Mouse (Mus musculus): ENCODE results near the gene Pde3a. TPM values are rescaled to one million over a fixed set of nuclear protein-coding genes. Genes with fewer than 3 reads are reported as not detected.
"Not testable (repeated sequence)": the region's sequence is repeated elsewhere in the genome, so short reads cannot be mapped to it uniquely, and the experiment has no call there.

Gene Pde3a
- polyA plus RNA-seq, 1 experiment from 2014 or later: 6.0 TPM

DNA sequence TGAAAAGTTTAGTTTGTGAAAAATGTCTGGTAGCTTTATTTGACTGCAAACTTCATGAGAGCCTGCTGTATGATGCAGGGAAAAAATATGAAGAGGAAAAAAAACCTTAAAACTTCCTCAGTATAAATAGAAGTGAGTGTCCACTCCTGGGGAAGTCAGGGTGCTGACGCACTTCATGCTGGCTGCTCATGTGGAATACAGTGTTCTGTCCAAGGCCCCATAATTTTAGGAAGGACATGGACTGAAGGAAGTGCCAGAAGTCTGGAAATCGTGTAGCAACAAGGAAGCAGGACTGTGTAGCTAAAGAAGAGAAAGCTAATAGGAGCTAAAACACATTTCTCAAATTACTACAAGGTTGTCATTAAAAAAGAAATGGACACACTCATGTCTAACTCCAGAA is 59.4 kb downstream of the Pde3a start:
- H3K4me3 ChIP-seq (ENCODE audit: low read depth, low read length): no peak overlapping the region
- WGBS: 67% methylated on average over 2 of the region's 2 CpGs
- no peaks in the 10 kb centered on the region for H3K27me3 ChIP-seq (replicated peaks; ENCODE audit: control insufficient read depth, insufficient read depth, low read length)
- no peak overlapping the region for H3K27ac ChIP-seq (ENCODE audit: low read depth, low read length)
- H3K9ac ChIP-seq (ENCODE audit: low read depth, low read length): no peak overlapping the region
- H3K36me3 ChIP-seq (ENCODE audit: control insufficient read depth, insufficient read depth, low read length): no peaks in the 10 kb centered on the region
- no peak for DNase-seq (ENCODE audit: low spot score)
- no peaks in the 10 kb centered on the region for H3K4me1 ChIP-seq (replicated peaks; ENCODE audit: control insufficient read depth, insufficient read depth, low read length)
- H3K9me3 ChIP-seq (ENCODE audit: control insufficient read depth, low read length): no peaks in the 10 kb centered on the region
- no peak for ATAC-seq (replicated peaks; ENCODE audit: low FRiP score)
- no peak overlapping the region for H3K4me2 ChIP-seq

DNA sequence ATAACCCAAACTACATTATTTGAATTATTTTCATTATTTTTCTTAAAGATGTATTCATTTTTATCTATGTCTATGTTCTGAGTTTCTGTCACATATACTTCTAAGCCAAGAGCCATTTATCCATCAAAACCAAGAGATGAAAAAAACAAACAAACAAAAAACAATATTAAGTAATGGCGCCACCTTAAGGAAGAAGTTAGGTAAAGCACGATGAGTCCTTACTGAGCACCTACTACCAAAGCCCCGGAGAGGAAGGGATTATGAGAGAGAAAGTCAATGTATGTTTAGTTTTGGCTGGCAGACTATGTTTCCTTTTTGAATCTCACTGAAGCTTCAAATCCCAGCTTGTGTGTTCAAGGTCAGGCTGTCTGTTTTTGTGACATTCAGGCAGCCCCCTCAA is 60.8 kb downstream of the Pde3a start:
- Histone ChIP-seq H3K9me3 (ENCODE audit: control insufficient read depth, low read length) (no peaks in the 10 kb centered on the region), H3K4me2 (no peak overlapping the region), H3K4me3 (ENCODE audit: low read depth, low read length) (no peak overlapping the region), H3K9ac (ENCODE audit: low read depth, low read length) (no peak overlapping the region), H3K4me1 (replicated peaks; ENCODE audit: control insufficient read depth, insufficient read depth, low read length) (no peaks in the 10 kb centered on the region), H3K36me3 (ENCODE audit: control insufficient read depth, insufficient read depth, low read length) (no peaks in the 10 kb centered on the region), H3K27ac (ENCODE audit: low read depth, low read length) (no peak overlapping the region), H3K27me3 (replicated peaks; ENCODE audit: control insufficient read depth, insufficient read depth, low read length) (no peaks in the 10 kb centered on the region)
- DNase-seq (ENCODE audit: low spot score): no peak
- WGBS: 29% methylated on average over 3 of the region's 3 CpGs
- ATAC-seq (replicated peaks; ENCODE audit: low FRiP score): no peak

DNA sequence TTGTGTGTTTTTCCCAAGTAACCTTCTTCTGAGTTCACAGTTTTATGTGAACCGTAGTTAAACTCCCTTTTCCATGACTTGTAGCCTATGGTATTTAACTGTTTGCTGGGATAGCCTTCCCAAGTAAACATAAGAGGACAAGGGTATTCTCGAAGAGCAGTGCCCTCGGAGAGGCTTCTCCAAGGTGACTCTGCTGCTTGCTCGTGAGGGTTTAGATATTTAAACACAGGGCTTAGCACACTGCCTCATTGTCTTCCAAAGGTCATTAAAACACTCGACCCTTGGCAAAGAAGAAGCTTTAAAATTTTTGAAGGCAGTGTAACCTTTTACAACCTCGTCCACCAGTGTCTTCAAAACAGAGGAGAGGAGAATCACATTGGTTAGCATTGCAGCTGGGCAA is 61.3 kb downstream of the Pde3a start:
- no peaks in the 10 kb centered on the region for H3K27me3 ChIP-seq (replicated peaks; ENCODE audit: control insufficient read depth, insufficient read depth, low read length)
- no peaks in the 10 kb centered on the region for H3K9me3 ChIP-seq (ENCODE audit: control insufficient read depth, low read length)
- DNase-seq (ENCODE audit: low spot score) (no peak), ATAC-seq (replicated peaks; ENCODE audit: low FRiP score) (no peak)
- WGBS: 56% methylated on average over 6 of the region's 6 CpGs
- no peak overlapping the region for H3K9ac ChIP-seq (ENCODE audit: low read depth, low read length)
- H3K27ac ChIP-seq (ENCODE audit: low read depth, low read length): no peak overlapping the region
- H3K4me3 ChIP-seq (ENCODE audit: low read depth, low read length): no peak overlapping the region
- no peak overlapping the region for H3K4me2 ChIP-seq
- H3K36me3 ChIP-seq (ENCODE audit: control insufficient read depth, insufficient read depth, low read length): no peaks in the 10 kb centered on the region
- no peaks in the 10 kb centered on the region for H3K4me1 ChIP-seq (replicated peaks; ENCODE audit: control insufficient read depth, insufficient read depth, low read length)

DNA sequence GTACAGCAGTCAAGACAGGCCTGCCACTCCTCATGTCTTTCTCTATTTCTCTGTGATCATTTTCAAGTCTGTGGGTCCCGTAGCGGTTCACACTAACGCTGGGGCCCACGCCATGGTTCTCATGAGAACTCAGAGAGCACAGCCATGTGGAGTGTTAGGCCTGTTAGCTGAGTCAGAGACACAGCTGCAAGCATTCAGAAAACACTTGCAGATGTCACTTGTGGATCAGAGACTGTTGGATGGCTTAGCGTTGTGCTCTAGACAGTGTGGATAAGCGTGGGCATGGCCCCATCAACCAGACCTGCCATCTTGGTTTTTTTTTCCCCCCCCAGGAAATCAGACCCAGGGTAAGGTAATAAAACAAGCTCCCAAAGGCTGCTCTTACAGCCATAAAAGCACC is 62.5 kb downstream of the Pde3a start:
- H3K36me3 ChIP-seq (ENCODE audit: control insufficient read depth, insufficient read depth, low read length): no peaks in the 10 kb centered on the region
- H3K9ac ChIP-seq (ENCODE audit: low read depth, low read length): no peak overlapping the region
- ATAC-seq (replicated peaks; ENCODE audit: low FRiP score): no peak
- WGBS: 85% methylated on average over 6 of the region's 6 CpGs
- no peak overlapping the region for H3K4me3 ChIP-seq (ENCODE audit: low read depth, low read length)
- H3K9me3 ChIP-seq (ENCODE audit: control insufficient read depth, low read length): no peaks in the 10 kb centered on the region
- H3K27ac ChIP-seq (ENCODE audit: low read depth, low read length): no peak overlapping the region
- no peak overlapping the region for H3K4me2 ChIP-seq
- no peaks in the 10 kb centered on the region for H3K4me1 ChIP-seq (replicated peaks; ENCODE audit: control insufficient read depth, insufficient read depth, low read length)
- no peaks in the 10 kb centered on the region for H3K27me3 ChIP-seq (replicated peaks; ENCODE audit: control insufficient read depth, insufficient read depth, low read length)
- DNase-seq (ENCODE audit: low spot score): no peak

DNA sequence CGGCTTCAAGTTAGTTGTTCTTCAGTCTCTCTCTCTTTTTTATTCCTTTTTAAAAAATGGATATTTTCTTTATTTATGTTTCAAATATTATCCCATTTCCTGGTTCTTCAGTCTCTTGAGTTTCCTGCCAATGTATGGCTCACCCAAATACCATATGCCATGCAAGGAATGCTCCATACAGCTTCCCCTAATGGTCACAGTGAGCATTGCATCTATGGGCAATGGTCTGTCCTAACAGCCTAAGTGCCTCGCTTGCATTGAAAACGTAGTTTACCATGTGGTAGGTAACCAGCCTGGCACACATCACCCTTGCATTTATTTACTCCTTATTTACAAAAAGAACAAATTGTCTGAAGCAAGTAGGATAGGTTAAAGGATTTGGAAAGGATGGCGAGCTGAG is 64.0 kb downstream of the Pde3a start:
- ATAC-seq (replicated peaks; ENCODE audit: low FRiP score): no peak
- 79% methylated on average over 4 of the region's 4 CpGs for WGBS
- H3K4me2 ChIP-seq: no peak overlapping the region

DNA sequence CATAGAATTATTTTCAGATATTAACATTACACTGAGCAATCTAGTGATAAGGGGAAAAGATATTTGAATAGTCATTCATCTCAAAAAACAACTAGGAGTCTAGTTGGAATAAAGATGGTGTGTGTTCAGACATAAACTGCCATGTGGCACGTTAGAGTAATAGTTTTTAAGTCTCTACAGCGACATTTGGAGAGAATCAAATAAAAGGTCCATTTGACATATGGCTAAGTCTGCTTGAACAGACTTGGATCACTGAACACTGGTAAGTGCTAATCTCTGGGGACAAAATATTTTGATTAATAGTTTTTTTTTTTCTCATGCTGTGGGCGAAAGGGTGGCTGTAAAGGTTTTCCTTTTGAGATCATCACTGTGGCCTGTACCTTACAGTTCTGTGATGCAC is 69.4 kb downstream of the Pde3a start:
- H3K9ac ChIP-seq (ENCODE audit: low read depth, low read length): no peak overlapping the region
- no peaks in the 10 kb centered on the region for H3K36me3 ChIP-seq (ENCODE audit: control insufficient read depth, insufficient read depth, low read length)
- no peaks in the 10 kb centered on the region for H3K27me3 ChIP-seq (replicated peaks; ENCODE audit: control insufficient read depth, insufficient read depth, low read length)
- ATAC-seq (replicated peaks; ENCODE audit: low FRiP score): no peak
- 73% methylated on average over 3 of the region's 3 CpGs for WGBS
- no peak overlapping the region for H3K27ac ChIP-seq (ENCODE audit: low read depth, low read length)
- H3K4me3 ChIP-seq (ENCODE audit: low read depth, low read length): no peak overlapping the region
- no peak for DNase-seq (ENCODE audit: low spot score)
- H3K9me3 ChIP-seq (ENCODE audit: control insufficient read depth, low read length): no peaks in the 10 kb centered on the region
- no peaks in the 10 kb centered on the region for H3K4me1 ChIP-seq (replicated peaks; ENCODE audit: control insufficient read depth, insufficient read depth, low read length)
- H3K4me2 ChIP-seq: no peak overlapping the region

More for the DNA sequence above, 64.0 kb downstream of the Pde3a start:
- no peaks in the 10 kb centered on the region for H3K36me3 ChIP-seq (ENCODE audit: control insufficient read depth, insufficient read depth, low read length)
- no peaks in the 10 kb centered on the region for H3K27me3 ChIP-seq (replicated peaks; ENCODE audit: control insufficient read depth, insufficient read depth, low read length)
- no peak for DNase-seq (ENCODE audit: low spot score)
- H3K27ac ChIP-seq (ENCODE audit: low read depth, low read length): no peak overlapping the region
- no peaks in the 10 kb centered on the region for H3K4me1 ChIP-seq (replicated peaks; ENCODE audit: control insufficient read depth, insufficient read depth, low read length)
- no peak overlapping the region for H3K9ac ChIP-seq (ENCODE audit: low read depth, low read length)
- H3K4me3 ChIP-seq (ENCODE audit: low read depth, low read length): no peak overlapping the region
- no peaks in the 10 kb centered on the region for H3K9me3 ChIP-seq (ENCODE audit: control insufficient read depth, low read length)

DNA sequence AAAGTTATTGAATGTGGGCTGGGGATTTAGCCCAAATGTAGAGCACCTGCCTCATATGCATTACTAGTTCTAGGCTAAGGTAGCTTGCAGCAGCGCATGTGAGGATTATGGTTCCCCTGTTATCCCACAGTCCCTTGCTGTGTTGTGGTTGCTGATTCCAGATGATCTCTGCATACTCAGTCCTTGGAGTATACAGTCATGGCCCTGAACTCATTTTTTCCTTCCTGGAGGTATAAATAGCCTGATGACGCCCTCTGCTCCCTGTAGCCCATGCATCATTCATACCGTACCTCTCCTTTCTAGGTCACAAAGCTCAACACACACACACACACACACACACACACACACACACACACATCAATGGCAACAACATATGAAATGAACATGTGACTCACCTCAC is 72.2 kb downstream of the Pde3a start:
- Histone ChIP-seq H3K4me1 (replicated peaks; ENCODE audit: control insufficient read depth, insufficient read depth, low read length) (no peaks in the 10 kb centered on the region), H3K27me3 (replicated peaks; ENCODE audit: control insufficient read depth, insufficient read depth, low read length) (no peaks in the 10 kb centered on the region), H3K4me3 (ENCODE audit: low read depth, low read length) (no peak overlapping the region), H3K9me3 (ENCODE audit: control insufficient read depth, low read length) (no peaks in the 10 kb centered on the region), H3K27ac (ENCODE audit: low read depth, low read length) (no peak overlapping the region), H3K9ac (ENCODE audit: low read depth, low read length) (no peak overlapping the region), H3K4me2 (no peak overlapping the region), H3K36me3 (ENCODE audit: control insufficient read depth, insufficient read depth, low read length) (no peaks in the 10 kb centered on the region)
- 86% methylated on average over 3 of the region's 3 CpGs for WGBS
- ATAC-seq (replicated peaks; ENCODE audit: low FRiP score) (no peak), DNase-seq (ENCODE audit: low spot score) (no peak)

DNA sequence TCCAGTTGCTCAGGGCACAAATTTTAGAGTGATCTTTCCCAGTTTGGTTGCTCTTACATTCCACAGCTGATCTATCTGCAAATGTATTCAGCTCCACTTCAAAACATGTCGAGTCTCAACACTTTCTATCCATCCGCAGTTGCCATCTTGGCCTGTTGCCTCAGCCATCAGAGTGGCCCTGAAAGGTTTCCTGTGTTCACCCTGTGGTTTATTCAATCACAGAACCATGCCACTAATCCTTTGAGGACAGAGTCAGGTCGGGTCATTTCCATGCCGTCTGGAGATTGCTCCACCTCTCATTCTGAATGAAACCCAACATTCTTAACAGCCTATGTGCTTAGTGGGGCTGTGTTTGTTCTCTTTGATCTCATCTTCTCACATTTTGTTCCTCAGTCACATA is 73.9 kb downstream of the Pde3a start:
- no peak overlapping the region for H3K27ac ChIP-seq (ENCODE audit: low read depth, low read length)
- H3K4me2 ChIP-seq: no peak overlapping the region
- DNase-seq (ENCODE audit: low spot score): no peak
- no peak for ATAC-seq (replicated peaks; ENCODE audit: low FRiP score)
- H3K4me3 ChIP-seq (ENCODE audit: low read depth, low read length): no peak overlapping the region
- H3K36me3 ChIP-seq (ENCODE audit: control insufficient read depth, insufficient read depth, low read length): no peaks in the 10 kb centered on the region
- WGBS: 64% methylated on average over 4 of the region's 4 CpGs
- H3K27me3 ChIP-seq (replicated peaks; ENCODE audit: control insufficient read depth, insufficient read depth, low read length): no peaks in the 10 kb centered on the region
- H3K9me3 ChIP-seq (ENCODE audit: control insufficient read depth, low read length): no peaks in the 10 kb centered on the region
- no peaks in the 10 kb centered on the region for H3K4me1 ChIP-seq (replicated peaks; ENCODE audit: control insufficient read depth, insufficient read depth, low read length)
- H3K9ac ChIP-seq (ENCODE audit: low read depth, low read length): no peak overlapping the region

DNA sequence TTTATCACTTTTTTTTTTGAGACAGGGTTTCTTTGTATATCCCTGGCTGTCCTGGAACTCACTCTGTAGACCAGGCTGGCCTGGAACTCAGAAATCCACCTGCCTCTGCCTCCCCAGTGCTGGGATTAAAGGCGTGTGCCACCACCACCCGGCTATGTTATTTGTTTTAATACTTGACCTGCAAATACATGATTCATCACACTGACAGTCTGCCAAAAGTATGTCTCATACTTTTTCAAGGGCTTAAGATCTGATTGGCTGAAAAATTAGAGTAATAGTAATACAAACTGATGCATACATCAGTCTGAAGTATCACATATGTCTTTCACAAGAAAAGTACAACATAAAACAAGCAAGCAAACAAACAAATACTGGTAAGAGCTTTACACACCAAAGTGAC is 78.1 kb downstream of the Pde3a start:
- H3K27ac ChIP-seq (ENCODE audit: low read depth, low read length); H3K27me3 ChIP-seq (replicated peaks; ENCODE audit: control insufficient read depth, insufficient read depth, low read length); ATAC-seq (replicated peaks; ENCODE audit: low FRiP score); H3K36me3 ChIP-seq (ENCODE audit: control insufficient read depth, insufficient read depth, low read length); DNase-seq (ENCODE audit: low spot score); H3K4me3 ChIP-seq (ENCODE audit: low read depth, low read length); H3K4me2 ChIP-seq; H3K9me3 ChIP-seq (ENCODE audit: control insufficient read depth, low read length); H3K9ac ChIP-seq (ENCODE audit: low read depth, low read length); H3K4me1 ChIP-seq (replicated peaks; ENCODE audit: control insufficient read depth, insufficient read depth, low read length): not testable (repeated sequence)
- 85% methylated on average over 2 of the region's 2 CpGs for WGBS
